Mouse (Mus musculus): ENCODE measurements around the gene Gm9732.
"Not testable (repeated sequence)": the region's sequence is repeated elsewhere in the genome, so short reads cannot be mapped to it uniquely, and the experiment has no call there.

DNA sequence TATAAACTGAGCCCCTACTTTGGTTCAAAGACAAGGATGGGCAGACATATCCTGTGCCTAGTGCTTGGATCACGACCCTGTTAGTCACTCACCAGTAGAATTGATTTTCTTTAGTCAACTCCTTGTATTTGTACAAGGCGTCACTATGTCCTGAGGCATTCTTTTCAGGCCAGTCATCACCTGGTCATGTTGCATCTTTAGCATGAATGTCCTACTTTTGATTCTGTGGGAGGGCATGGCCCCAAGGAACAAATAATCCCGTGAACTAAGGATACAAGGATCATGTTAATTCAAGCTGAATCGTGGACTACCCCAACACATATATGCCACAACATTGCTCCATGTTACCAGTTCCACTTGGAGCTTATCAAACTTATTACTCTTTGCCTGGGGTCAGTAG is 3.3 kb downstream of the Gm9732 start:
- TF ChIP-seq CTCF (conservative IDR thresholded peaks at IDR 0.05; ENCODE audit: low read length); POU5F1 (IDR thresholded peaks at IDR 0.05; ENCODE audit: borderline replicate concordance, low read length); NANOG (IDR thresholded peaks at IDR 0.05; ENCODE audit: borderline replicate concordance, low read length): not testable (repeated sequence)
